Mouse (Mus musculus): ENCODE results near the gene Oser1.

GRCm38 (mm10) chr2:163438619-163439451 lies 14.3 kb upstream of the Oser1 start:
- TF ChIP-seq CTCF (IDR thresholded peaks at IDR 0.05; ENCODE audit: low read depth) = no peak
- TF ChIP-seq EP300 (IDR thresholded peaks at IDR 0.05; ENCODE audit: low read depth) = no peak

Data from liver, embryonic 14.5 days (tissue).